Mouse (Mus musculus) MEL (cell line): ENCODE results near the gene Tnip3. TPM values are rescaled to one million over a fixed set of nuclear protein-coding genes. Genes with fewer than 3 reads are reported as not detected.

ENCODE experiments used
- DNase-seq: peaks from one replicate; pipeline ENCODE4 v3.0.0; 2011; ENCODE audit warnings: low read depth, low spot score
- H3K27ac ChIP-seq: 2 replicates; pipeline ENCODE4 v1.5.1; 2012; ENCODE audit warnings: low read depth, mild to moderate bottlenecking, control low read depth, low read length, moderate library complexity; ENCODE audit not compliant: control insufficient read depth
- H3K27me3 ChIP-seq, 2 experiments: fragments of 150-350 bp in 1 of 2; sonication (generic) in 1 of 2; 2 replicates each; pipeline ENCODE4 v1.6.1; 2012; ENCODE audit warnings: low read length in 2 of 2, mild to moderate bottlenecking in 2 of 2, improper control_type of control experiment in 1 of 2, moderate library complexity in 1 of 2; ENCODE audit not compliant: insufficient read depth in 2 of 2, control insufficient read depth in 1 of 2
- H3K36me3 ChIP-seq, 2 experiments: 2 replicates each; pipeline ENCODE4 v1.6.1; 2012 to 2014; ENCODE audit warnings: low read length in 2 of 2, improper control_type of control experiment in 1 of 2, inconsistent platforms in 1 of 2, mild to moderate bottlenecking in 1 of 2; ENCODE audit not compliant: insufficient read depth in 2 of 2, control insufficient read depth in 1 of 2
- H3K4me1 ChIP-seq, 2 experiments: fragments of 150-350 bp in 1 of 2; sonication (generic) in 1 of 2; 2 replicates each; pipeline ENCODE4 v1.6.1; 2012; ENCODE audit warnings: low read length in 2 of 2, improper control_type of control experiment in 1 of 2, mild to moderate bottlenecking in 1 of 2; ENCODE audit not compliant: insufficient read depth in 2 of 2, control insufficient read depth in 1 of 2
- H3K4me3 ChIP-seq, 2 experiments: fragments of 150-350 bp in 1 of 2; sonication (generic) in 1 of 2; 2 replicates each; pipeline ENCODE4 v1.5.1; 2012; ENCODE audit warnings: low read depth in 2 of 2, low read length in 2 of 2, mild to moderate bottlenecking in 2 of 2, moderate library complexity in 2 of 2, control low read depth in 1 of 2, improper control_type of control experiment in 1 of 2; ENCODE audit not compliant: control insufficient read depth in 1 of 2, insufficient read depth in 1 of 2
- H3K79me2 ChIP-seq: 2 replicates; pipeline ENCODE4 v1.6.1; 2012; ENCODE audit warnings: mild to moderate bottlenecking, low read length, moderate library complexity; ENCODE audit not compliant: control insufficient read depth, poor library complexity, insufficient read depth
- H3K9ac ChIP-seq: 2 replicates; pipeline ENCODE4 v1.6.1; 2012; ENCODE audit warnings: low read depth, mild to moderate bottlenecking, control low read depth, low read length, moderate library complexity; ENCODE audit not compliant: control insufficient read depth, poor library complexity, severe bottlenecking
- H3K9me3 ChIP-seq: fragments of 150-350 bp; sonication (generic); replicated peaks from 2 replicates; pipeline ENCODE4 v1.6.1; 2012; ENCODE audit warnings: mild to moderate bottlenecking, low read length, improper control_type of control experiment, moderate library complexity; ENCODE audit not compliant: insufficient read depth
- ELF1 ChIP-seq: IDR thresholded peaks from 2 replicates; pipeline ENCODE4 v1.6.1; 2014; ENCODE audit warnings: low read depth, mild to moderate bottlenecking, inconsistent platforms, low read length, improper control_type of control experiment, moderate library complexity
- EP300 ChIP-seq, 2 experiments: IDR thresholded peaks; 2 replicates each; pipeline ENCODE4 v1.6.1; 2011; ENCODE audit warnings: improper control_type of control experiment in 2 of 2, low read length in 2 of 2, low read depth in 1 of 2, mild to moderate bottlenecking in 1 of 2
- ETS1 ChIP-seq: IDR thresholded peaks from 2 replicates; pipeline ENCODE4 v1.6.1; 2012; ENCODE audit warnings: low read depth, mild to moderate bottlenecking, inconsistent platforms, low read length, improper control_type of control experiment, moderate library complexity
- KAT2A ChIP-seq: conservative IDR thresholded peaks from 2 replicates; pipeline ENCODE4 v1.6.1; 2012; ENCODE audit warnings: low read depth, low read length, improper control_type of control experiment, inconsistent platforms
- MAX ChIP-seq: IDR thresholded peaks from 2 replicates; pipeline ENCODE4 v1.6.1; 2011; ENCODE audit warnings: low read length, improper control_type of control experiment
- MEF2A ChIP-seq: IDR thresholded peaks from 2 replicates; pipeline ENCODE4 v1.6.1; 2014; ENCODE audit warnings: low read depth, mild to moderate bottlenecking, inconsistent platforms, low read length, improper control_type of control experiment; ENCODE audit not compliant: poor library complexity, insufficient replicate concordance, severe bottlenecking; ENCODE audit errors: extremely low read depth
- MYB ChIP-seq: IDR thresholded peaks from 2 replicates; pipeline ENCODE4 v1.6.1; 2011; ENCODE audit warnings: mild to moderate bottlenecking, low read depth, low read length, improper control_type of control experiment
- MYC ChIP-seq: IDR thresholded peaks from 2 replicates; pipeline ENCODE4 v1.6.1; 2011; ENCODE audit warnings: low read depth, mild to moderate bottlenecking, low read length, improper control_type of control experiment, moderate library complexity
- NELFE ChIP-seq: IDR thresholded peaks from 2 replicates; pipeline ENCODE4 v1.6.1; 2011; ENCODE audit warnings: low read depth, low read length, improper control_type of control experiment
- NRF1 ChIP-seq: IDR thresholded peaks from 2 replicates; pipeline ENCODE4 v1.6.1; 2014; ENCODE audit warnings: low read depth, mild to moderate bottlenecking, inconsistent platforms, low read length, improper control_type of control experiment, moderate library complexity; ENCODE audit not compliant: poor library complexity, insufficient read depth, severe bottlenecking
- POLR2AphosphoS2 ChIP-seq: IDR thresholded peaks from 2 replicates; pipeline ENCODE4 v1.6.1; 2011; ENCODE audit warnings: low read length, improper control_type of control experiment
- SIN3A ChIP-seq: IDR thresholded peaks from 2 replicates; pipeline ENCODE4 v1.6.1; 2012; ENCODE audit warnings: low read length, improper control_type of control experiment, inconsistent platforms
- TAL1 ChIP-seq: IDR thresholded peaks from 2 replicates; pipeline ENCODE4 v1.6.1; 2012; ENCODE audit warnings: mild to moderate bottlenecking, inconsistent platforms, low read length, moderate library complexity, mixed read lengths
- TBP ChIP-seq: IDR thresholded peaks from 2 replicates; pipeline ENCODE4 v1.8.0; 2011; ENCODE audit warnings: low read depth, low read length, improper control_type of control experiment
- TCF12 ChIP-seq: IDR thresholded peaks from 2 replicates; pipeline ENCODE4 v1.6.1; 2014; ENCODE audit warnings: low read depth, mild to moderate bottlenecking, inconsistent platforms, low read length, improper control_type of control experiment, moderate library complexity
- USF1 ChIP-seq: IDR thresholded peaks from 2 replicates; pipeline ENCODE4 v1.6.1; 2014; ENCODE audit warnings: low read depth, mild to moderate bottlenecking, inconsistent platforms, low read length, improper control_type of control experiment, moderate library complexity
- ZC3H11A ChIP-seq: IDR thresholded peaks from 2 replicates; pipeline ENCODE4 v1.6.1; 2012; ENCODE audit warnings: low read depth, mild to moderate bottlenecking, inconsistent platforms, low read length, improper control_type of control experiment
- ZMIZ1 ChIP-seq: IDR thresholded peaks from 2 replicates; pipeline ENCODE4 v1.6.1; 2012; ENCODE audit warnings: low read depth, mild to moderate bottlenecking, inconsistent platforms, low read length, improper control_type of control experiment, moderate library complexity
- polyA plus RNA-seq, 2 experiments: library from polyadenylated mRNA; stranded (reverse) in 1 of 2; unstranded in 1 of 2; fragments of >175 nt in 1 of 2; fragments of >200 nt in 1 of 2; gene quantifications; 2 replicates each; pipeline versions ENCODE4 v1.2.1 to v1.2.4; 2012; ENCODE audit warnings: low replicate concordance in 2 of 2, low read depth in 1 of 2; ENCODE audit not compliant: insufficient read length in 2 of 2, insufficient read depth in 1 of 2, missing spikeins in 1 of 2
- total RNA-seq: library from RNA; depleted of rRNA; stranded (reverse); fragments of 300-350 nt; gene quantifications from 2 replicates; pipeline ENCODE4 v1.2.3, GENCODE M21; 2012; rRNA removed

Gene Tnip3
- total RNA-seq (0.46 TPM in 1 of 2 replicates, not detected in the other), polyA plus RNA-seq (under 1 TPM in 1 of 2 experiments, not detected in 1; 0.99 TPM)

DNA sequence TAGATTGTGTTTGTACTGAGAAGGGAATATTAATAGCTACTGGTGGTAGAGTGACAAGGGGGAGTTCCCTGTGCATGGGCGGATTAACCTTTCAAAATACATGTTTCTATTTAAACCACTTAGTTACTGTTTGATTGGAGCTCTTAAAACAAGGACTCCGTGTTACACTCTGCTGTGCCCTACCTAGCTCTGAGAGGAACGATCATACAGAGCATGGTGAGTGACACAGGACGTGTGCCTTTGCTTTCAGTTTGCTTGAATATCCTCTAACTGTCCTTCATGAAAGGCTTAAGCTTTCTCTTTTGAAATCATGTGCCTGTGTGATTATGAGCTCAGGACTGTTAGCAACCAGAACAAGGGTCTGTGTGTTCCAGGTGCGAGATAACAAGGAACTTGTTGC, at the start of gene Tnip3:
TSS of gene Tnip3 (plus strand) at position 122 of the 400 bp plus-strand sequence.
- Histone ChIP-seq H3K4me3 (no peak within 1 kb of the TSS), H3K36me3 (peaks cover 0 to 2% of the 10 kb centered on the region in 2 experiments; a peak in 2 of 4 replicates), H3K27ac (no peak within 1 kb of the TSS), H3K9ac (no peak within 1 kb of the TSS), H3K79me2 (no peaks in the 10 kb centered on the region), H3K27me3 (no peaks in the 10 kb centered on the region; a peak in 2 of 4 replicates), H3K4me1 (peaks cover 0 to 2% of the 10 kb centered on the region in 2 experiments; a peak in 1 of 4 replicates), H3K9me3 (no peaks in the 10 kb centered on the region)
- no peak for DNase-seq
- no peak for TF ChIP-seq TAL1
- TF ChIP-seq ZC3H11A, result no peak
- no peak for TF ChIP-seq MYB
- no peak for TF ChIP-seq ETS1
- TF ChIP-seq POLR2AphosphoS2, result no peak

GRCm38 (mm10) chr6:65498786-65499185, 26.3 kb upstream of the Tnip3 start:
- TF ChIP-seq ELF1, result no peak
- no peak for TF ChIP-seq USF1
- TF ChIP-seq MEF2A, result no peak
- no peak for TF ChIP-seq TBP
- no peak for TF ChIP-seq ETS1
- no peak for TF ChIP-seq NRF1
- TF ChIP-seq MYC, result no peak
- TF ChIP-seq NELFE, result no peak
- TF ChIP-seq SIN3A, result no peak
- no peak for TF ChIP-seq POLR2AphosphoS2
- TF ChIP-seq MYB, result no peak
- no peak for TF ChIP-seq TCF12
- TF ChIP-seq KAT2A, result no peak
- no peak for TF ChIP-seq MAX
- TF ChIP-seq ZC3H11A, result no peak
- TF ChIP-seq ZMIZ1, result no peak
- TF ChIP-seq EP300 (IDR thresholded peaks at IDR 0.05; ENCODE audit: low read depth in 1 of 2, low read length in 2 of 2), result no peak
- Histone ChIP-seq H3K27me3 (no peaks in the 10 kb centered on the region), H3K9ac (no peak overlapping the region)

More at GRCm38 (mm10) chr6:65498786-65499185, 26.3 kb upstream of the Tnip3 start:
- Histone ChIP-seq H3K9me3 (no peaks in the 10 kb centered on the region), H3K36me3 (no peaks in the 10 kb centered on the region), H3K27ac (no peak overlapping the region), H3K79me2 (no peaks in the 10 kb centered on the region), H3K4me3 (no peak overlapping the region), H3K4me1 (no peaks in the 10 kb centered on the region)
- DNase-seq, result no peak
